In genomic region chr11:109362463-109363190, GRCm38 (mm10) we compare ENCODE assay signal across 7 mouse cellular contexts. TPM values are rescaled to one million over a fixed set of nuclear protein-coding genes. Genes with fewer than 3 reads are reported as not detected.
DNase-seq lines count a peak whose midpoint lies in the region; ATAC-seq and TF ChIP-seq lines count a peak whose summit lies in the region.

Gna13 (plus strand) TSS chr11:109362831.

- H3K4me3 ChIP-seq in intestine, postnatal 0 days (ENCODE audit: low read depth, low read length) = peak within 1 kb of the TSS; percentile 96
- H3K4me3 ChIP-seq in midbrain, embryonic 12.5 days = peak within 1 kb of the TSS; percentile 86
- H3K4me3 ChIP-seq in small intestine, adult 2 months (ENCODE audit: low read depth, low read length) = peak within 1 kb of the TSS; percentile 92

- no peaks in the 10 kb centered on the region for H3K9me3 ChIP-seq in intestine, postnatal 0 days (ENCODE audit: control insufficient read depth)
- H3K9me3 ChIP-seq in midbrain, embryonic 12.5 days = no peaks in the 10 kb centered on the region

- 0 out of 2 replicates have a peak, but pooled peaks have one; percentile 3 for TF ChIP-seq CTCF in intestine, postnatal 0 days (IDR thresholded peaks at IDR 0.05; ENCODE audit: low read depth)
- TF ChIP-seq CTCF in small intestine, adult 2 months (IDR thresholded peaks at IDR 0.05; ENCODE audit: extremely low read depth, insufficient read length, insufficient replicate concordance, low read depth, low read length) = no peak

- H3K4me2 ChIP-seq in intestine, postnatal 0 days (replicated peaks; ENCODE audit: low read depth) = peak within 1 kb of the TSS; percentile 70
- H3K4me2 ChIP-seq in midbrain, embryonic 12.5 days (replicated peaks) = peak within 1 kb of the TSS; percentile 77

- H3K4me1 ChIP-seq in intestine, postnatal 0 days (replicated peaks; ENCODE audit: control insufficient read depth, insufficient read depth, low read length) = peaks cover 20% of the 10 kb centered on the region; the same call in 1 of the 2 replicates
- peaks cover 62% of the 10 kb centered on the region for H3K4me1 ChIP-seq in midbrain, embryonic 12.5 days
- H3K4me1 ChIP-seq in small intestine, adult 2 months (ENCODE audit: control insufficient read depth, insufficient read depth, insufficient read length, low read length) = peaks cover 38% of the 10 kb centered on the region

- peak within 1 kb of the TSS; percentile 100 for H3K27ac ChIP-seq in intestine, postnatal 0 days (ENCODE audit: low read depth, low read length)
- peak within 1 kb of the TSS; percentile 97 for H3K27ac ChIP-seq in midbrain, embryonic 12.5 days (replicated peaks)
- H3K27ac ChIP-seq in small intestine, adult 2 months (ENCODE audit: insufficient read depth, low read depth, low read length) = peak within 1 kb of the TSS; percentile 99

- ATAC-seq in intestine, postnatal 0 days = peak; percentile 82
- ATAC-seq in midbrain, embryonic 12.5 days (ENCODE audit: low FRiP score, low read depth) = peak; percentile 84

- H3K27me3 ChIP-seq in intestine, postnatal 0 days (replicated peaks; ENCODE audit: control insufficient read depth, insufficient read depth, low read length) = no peaks in the 10 kb centered on the region
- H3K27me3 ChIP-seq in midbrain, embryonic 12.5 days = peaks cover 18% of the 10 kb centered on the region
- no peaks in the 10 kb centered on the region for H3K27me3 ChIP-seq in small intestine, adult 2 months (ENCODE audit: control insufficient read depth, insufficient read depth, low read length)

- peak; percentile 92 for TF ChIP-seq POLR2A in small intestine, adult 2 months (IDR thresholded peaks at IDR 0.05; ENCODE audit: low read depth, low read length)

- peak; percentile 87 for DNase-seq in adrenal gland, adult 8-10 months
- DNase-seq in embryo, embryonic 9.5 days (ENCODE audit: extremely low spot score) = peak; percentile 90
- DNase-seq in gonadal fat pad, adult 2 months (ENCODE audit: low read depth) = no peak
- DNase-seq in left cerebral cortex, postnatal 4 days = peak; percentile 91

- H3K9ac ChIP-seq in intestine, postnatal 0 days (ENCODE audit: low read depth, low read length) = peak within 1 kb of the TSS; percentile 98
- peak within 1 kb of the TSS; percentile 90 for H3K9ac ChIP-seq in midbrain, embryonic 12.5 days (replicated peaks)

- H3K36me3 ChIP-seq in intestine, postnatal 0 days (ENCODE audit: control insufficient read depth, insufficient read depth) = peaks cover 7% of the 10 kb centered on the region; the same call in 1 of the 2 replicates
- H3K36me3 ChIP-seq in midbrain, embryonic 12.5 days = peaks cover 17% of the 10 kb centered on the region
- H3K36me3 ChIP-seq in small intestine, adult 2 months (ENCODE audit: control insufficient read depth, insufficient read depth, low read length) = peaks cover 11% of the 10 kb centered on the region

- under 1% methylated on average over 53 of the region's 89 CpGs for WGBS in intestine, postnatal 0 days
- under 1% methylated on average over 41 of the region's 89 CpGs for WGBS in midbrain, embryonic 12.5 days
- WGBS in small intestine, adult 2 months = under 1% methylated on average over 74 of the region's 89 CpGs

- intact Hi-C loops in left cerebral cortex, postnatal 4 days (cut with DNase I) = no loop called here

RNA-seq across cellular contexts. Expression of gene Gna13, which starts in this region (rescaled TPM):
- 10 to 100 TPM; 65.1 to 70.3 (median 68.0) TPM for total RNA-seq in adrenal gland, adult 8-10 months (2022)
- 24.0 and 26.0 TPM in 2 replicates for polyA plus RNA-seq in gonadal fat pad, adult 2 months (2012; rRNA removed)
- 81.7 and 86.9 TPM in 2 replicates for polyA plus RNA-seq in intestine, postnatal 0 days (2015; fragmentation: Nextera tagmentation; extraction: Ambion mirVana)
- 10 to 100 TPM; 48.8 to 50.5 TPM for total RNA-seq in left cerebral cortex, postnatal 4 days (2021)
- polyA plus RNA-seq in midbrain, embryonic 12.5 days (2016; fragmentation: Nextera tagmentation; extraction: Ambion mirVana) = 18.1 and 20.2 TPM in 2 replicates
- polyA plus RNA-seq in small intestine, adult 2 months (2012; rRNA removed) = 38.5 and 60.3 TPM in 2 replicates
